Mouse (Mus musculus) kidney, embryonic 15.5 days (tissue): ENCODE results near the gene D630039A03Rik. TPM values are rescaled to one million over a fixed set of nuclear protein-coding genes. Genes with fewer than 3 reads are reported as not detected.
A peak's percentile ranks its signal among the peaks of the same experiment; 100 is the strongest.

Experiments used
- ATAC-seq: fragments of 200-750 bp; cut with Nextera tagmentation; replicated peaks from 2 replicates; pipeline ENCODE4 v1.8.0; 2017; ENCODE audit warnings: moderate TSS enrichment; ENCODE audit not compliant: low FRiP score
- H3K27ac ChIP-seq: fragments of 300-500 bp; sonication (generic); 2 replicates; pipeline ENCODE4 v1.5.1; 2015; ENCODE audit warnings: mild to moderate bottlenecking, inconsistent platforms
- H3K27me3 ChIP-seq: fragments of 300-500 bp; sonication (generic); 2 replicates; pipeline ENCODE4 v1.6.1; 2015; ENCODE audit warnings: inconsistent platforms
- H3K36me3 ChIP-seq: fragments of 300-500 bp; sonication (generic); 2 replicates; pipeline ENCODE4 v1.6.1; 2015; ENCODE audit warnings: inconsistent platforms
- H3K4me1 ChIP-seq: fragments of 300-500 bp; sonication (generic); 2 replicates; pipeline ENCODE4 v1.6.1; 2015; ENCODE audit warnings: inconsistent platforms
- H3K4me2 ChIP-seq: fragments of 300-500 bp; sonication (generic); 2 replicates; pipeline ENCODE4 v1.6.1; 2015; ENCODE audit warnings: moderate library complexity, mild to moderate bottlenecking, inconsistent platforms
- H3K4me3 ChIP-seq: fragments of 300-500 bp; sonication (generic); replicated peaks from 2 replicates; pipeline ENCODE4 v1.5.1; 2015; ENCODE audit warnings: mild to moderate bottlenecking, inconsistent platforms
- H3K9ac ChIP-seq: fragments of 300-500 bp; sonication (generic); 2 replicates; pipeline ENCODE4 v1.6.1; 2015; ENCODE audit warnings: mild to moderate bottlenecking, inconsistent platforms
- H3K9me3 ChIP-seq: fragments of 300-500 bp; sonication (generic); replicated peaks from 2 replicates; pipeline ENCODE4 v1.6.1; 2016; ENCODE audit warnings: inconsistent platforms
- WGBS: fragments of 180-500 bp; shearing (Covaris S2); methylation state at CpG from one replicate; pipeline ENCODE4 v1.1.7; 2015; ENCODE audit warnings: mixed read lengths; 5-methylcytosine and 5-hydroxymethylcytosine counted together
- polyA plus RNA-seq: library from polyadenylated mRNA; unstranded; fragments of >200 nt; fragmentation: Nextera tagmentation; extraction: Ambion mirVana; gene quantifications from 2 replicates; pipeline ENCODE4 v1.2.1, GENCODE M21; 2015

The D630039A03Rik gene
- polyA plus RNA-seq, 1 experiment from 2014 or later: 1.2 TPM

GRCm38 (mm10) chr4:57952891-57953290 is 36.8 kb upstream of the D630039A03Rik start:
- 75% methylated on average over 1 of the region's 1 CpGs for WGBS
- Histone ChIP-seq H3K9me3 (no peaks in the 10 kb centered on the region), H3K9ac (no peak overlapping the region), H3K4me3 (no peak overlapping the region), H3K4me1 (peaks cover 39% of the 10 kb centered on the region), H3K27me3 (peaks cover 3% of the 10 kb centered on the region; the same call in 1 of the 2 replicates), H3K36me3 (peaks cover 51% of the 10 kb centered on the region), H3K27ac (0 out of 2 replicates have a peak overlapping the region, but pooled peaks have one; percentile 11), H3K4me2 (no peak overlapping the region)
- ATAC-seq: no peak

DNA sequence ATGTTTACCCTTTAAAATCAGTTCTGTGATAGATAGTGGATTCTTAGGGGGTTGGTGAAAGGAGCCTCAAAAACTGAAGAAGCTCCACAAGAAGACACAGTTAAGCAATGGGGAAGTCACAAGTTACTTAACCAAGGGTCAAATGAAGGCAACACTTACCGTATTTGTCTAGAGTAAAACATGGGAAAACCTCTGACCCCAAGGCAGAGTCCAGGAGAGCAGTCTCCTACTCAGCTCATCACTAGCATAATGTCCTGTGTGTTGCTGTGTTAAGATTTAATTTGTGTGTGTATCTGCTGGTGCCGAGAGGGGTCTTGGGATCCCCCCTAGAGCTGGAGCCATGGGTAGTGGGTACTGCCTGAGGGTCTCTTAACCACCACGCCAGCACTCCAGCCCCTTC is 36.3 kb upstream of the D630039A03Rik start:
- Histone ChIP-seq H3K9me3 (no peaks in the 10 kb centered on the region), H3K9ac (no peak overlapping the region), H3K36me3 (peaks cover 56% of the 10 kb centered on the region), H3K27ac (0 out of 2 replicates have a peak overlapping the region, but pooled peaks have one; percentile 11), H3K4me1 (peaks cover 39% of the 10 kb centered on the region), H3K4me2 (no peak overlapping the region), H3K27me3 (peaks cover under 1% of the 10 kb centered on the region; the same call in 1 of the 2 replicates), H3K4me3 (no peak overlapping the region)
- no peak for ATAC-seq
- 82% methylated on average over 3 of the region's 3 CpGs for WGBS

DNA sequence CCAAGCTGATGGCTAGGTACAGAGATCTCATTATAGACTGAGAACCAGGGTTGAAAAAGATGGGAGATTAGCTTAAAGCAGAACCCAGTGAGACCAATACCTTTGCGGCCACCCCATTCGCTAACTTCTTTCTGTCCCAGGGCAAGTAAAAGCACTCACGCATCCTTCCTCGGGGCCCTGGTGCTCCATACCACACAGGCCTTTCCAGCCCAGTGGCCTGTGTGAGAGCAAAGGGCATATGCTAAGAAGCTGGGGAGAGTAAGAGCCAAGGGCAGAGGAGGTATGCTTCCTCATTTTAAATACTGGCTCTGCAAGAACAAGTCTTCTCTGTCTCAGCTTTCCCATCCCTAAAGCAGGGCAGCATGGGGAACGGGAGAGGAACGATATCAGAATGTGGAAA is 33.8 kb upstream of the D630039A03Rik start:
- H3K4me1 ChIP-seq: peaks cover 32% of the 10 kb centered on the region
- no peak overlapping the region for H3K9ac ChIP-seq
- H3K4me3 ChIP-seq: no peak overlapping the region
- peaks cover 80% of the 10 kb centered on the region for H3K36me3 ChIP-seq
- no peak overlapping the region; the same call in 1 of the 2 replicates for H3K27ac ChIP-seq
- no peaks in the 10 kb centered on the region for H3K27me3 ChIP-seq
- no peaks in the 10 kb centered on the region for H3K9me3 ChIP-seq
- no peak for ATAC-seq
- no peak overlapping the region for H3K4me2 ChIP-seq
- WGBS: 88% methylated on average over 6 of the region's 6 CpGs

- 90% methylated on average over 4 of the region's 4 CpGs for WGBS
- H3K36me3 ChIP-seq: peaks cover 98% of the 10 kb centered on the region
- no peak overlapping the region for H3K4me3 ChIP-seq
- H3K9ac ChIP-seq: no peak overlapping the region
- no peaks in the 10 kb centered on the region for H3K27me3 ChIP-seq
- H3K27ac ChIP-seq: 0 out of 2 replicates have a peak overlapping the region, but pooled peaks have one; percentile 32
- H3K4me2 ChIP-seq: no peak overlapping the region
- no peak for ATAC-seq
- H3K9me3 ChIP-seq: no peaks in the 10 kb centered on the region
- peaks cover 15% of the 10 kb centered on the region for H3K4me1 ChIP-seq
These were observed 31.4 kb upstream of the D630039A03Rik start for GRCm38 (mm10) chr4:57947476-57947875.

DNA sequence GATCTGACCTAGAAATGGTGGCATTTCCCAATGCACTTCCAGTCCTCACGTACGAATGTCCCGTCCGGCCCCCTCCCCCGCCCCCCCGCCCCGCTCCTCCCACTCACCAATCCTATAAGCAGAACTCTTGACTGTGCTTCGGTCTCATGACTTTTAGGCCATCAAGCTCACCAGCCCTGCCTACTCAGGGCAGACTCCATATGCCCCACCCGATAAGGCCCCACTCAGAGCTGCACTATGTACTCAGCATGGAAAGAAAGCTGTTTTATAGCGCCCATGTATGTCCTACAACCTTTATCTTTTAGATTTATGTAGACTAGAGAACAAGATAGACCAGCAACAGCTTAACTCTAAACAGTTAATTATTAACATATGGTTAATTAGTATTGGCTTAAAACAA is 30.9 kb upstream of the D630039A03Rik start:
- Histone ChIP-seq H3K27me3 (no peaks in the 10 kb centered on the region), H3K4me2 (no peak overlapping the region), H3K27ac (0 out of 2 replicates have a peak overlapping the region, but pooled peaks have one; percentile 22), H3K9ac (no peak overlapping the region), H3K36me3 (peaks cover 97% of the 10 kb centered on the region), H3K9me3 (no peaks in the 10 kb centered on the region), H3K4me1 (peaks cover 15% of the 10 kb centered on the region), H3K4me3 (no peak overlapping the region)
- ATAC-seq: peak; percentile 47; the same call in 1 of the 2 replicates
- 58% methylated on average over 10 of the region's 10 CpGs for WGBS

DNA sequence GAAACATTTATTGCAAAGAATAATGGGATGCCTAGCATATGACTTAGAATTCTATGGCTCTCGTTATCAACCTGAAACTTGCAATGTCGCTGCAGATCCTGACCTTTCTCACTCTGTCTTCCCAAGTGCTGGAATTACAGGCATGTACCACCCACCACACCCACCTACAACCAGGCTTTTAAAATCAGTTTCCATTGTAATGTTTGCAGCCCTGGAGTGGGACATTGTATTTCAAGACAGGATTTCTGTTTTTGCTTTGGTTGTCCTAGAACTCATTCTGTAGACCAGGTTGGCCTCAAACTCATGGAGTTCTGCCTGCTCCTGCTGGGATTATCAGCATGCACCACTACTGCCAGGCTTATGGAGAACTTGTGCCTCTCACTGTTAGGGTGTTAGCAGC is 26.8 kb upstream of the D630039A03Rik start:
- ATAC-seq: no peak
- Histone ChIP-seq H3K27ac (no peak overlapping the region), H3K27me3 (no peaks in the 10 kb centered on the region), H3K36me3 (peaks cover 55% of the 10 kb centered on the region), H3K9me3 (no peaks in the 10 kb centered on the region), H3K9ac (no peak overlapping the region), H3K4me2 (no peak overlapping the region), H3K4me1 (peaks cover 12% of the 10 kb centered on the region), H3K4me3 (no peak overlapping the region)
- 91% methylated on average over 2 of the region's 2 CpGs for WGBS

DNA sequence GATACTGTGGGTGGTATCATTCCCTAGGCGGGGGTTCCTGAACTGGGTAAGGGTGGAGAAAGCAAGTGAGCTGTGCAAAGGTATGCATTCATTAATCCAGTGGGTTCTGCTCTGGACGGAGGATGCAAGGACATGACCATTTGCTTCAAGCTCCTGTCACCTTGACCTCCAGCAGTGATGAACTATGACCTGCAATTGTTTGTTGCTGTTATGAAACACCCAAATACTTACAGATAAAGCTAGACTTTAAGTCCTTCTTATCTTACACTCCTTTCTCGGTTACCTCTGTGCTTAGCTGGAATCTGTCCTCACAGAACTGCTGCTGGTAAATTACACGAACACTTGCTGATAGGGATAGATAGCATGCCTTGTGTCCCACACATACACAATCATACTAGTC is 24.5 kb upstream of the D630039A03Rik start:
- WGBS: 92% methylated on average over 4 of the region's 4 CpGs
- H3K4me3 ChIP-seq: no peak overlapping the region
- no peaks in the 10 kb centered on the region for H3K4me1 ChIP-seq
- H3K9ac ChIP-seq: no peak overlapping the region
- H3K27ac ChIP-seq: no peak overlapping the region
- no peaks in the 10 kb centered on the region for H3K9me3 ChIP-seq
- no peak overlapping the region for H3K4me2 ChIP-seq
- ATAC-seq: no peak
- peaks cover 34% of the 10 kb centered on the region for H3K36me3 ChIP-seq
- no peaks in the 10 kb centered on the region for H3K27me3 ChIP-seq

DNA sequence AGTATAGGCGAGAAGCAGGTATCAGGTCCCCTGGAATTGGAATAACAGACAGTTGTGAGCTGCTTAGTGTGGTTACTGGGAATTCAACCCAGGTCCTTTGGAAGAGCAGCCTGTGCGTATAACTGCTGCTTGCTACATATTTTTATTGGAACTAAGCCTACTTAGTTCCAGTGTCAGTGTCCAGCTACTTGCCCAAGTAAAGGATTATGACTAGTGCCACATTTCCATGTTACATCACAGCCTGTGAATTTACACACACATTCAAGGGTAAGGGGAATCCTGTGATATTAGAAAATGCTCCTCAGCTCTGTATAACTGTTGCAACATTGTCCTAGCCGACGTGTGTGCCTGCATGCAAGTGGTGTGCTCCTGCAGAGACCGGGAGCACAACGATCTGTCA is 21.2 kb upstream of the D630039A03Rik start:
- H3K27me3 ChIP-seq: no peaks in the 10 kb centered on the region
- H3K9ac ChIP-seq: no peak overlapping the region
- H3K4me1 ChIP-seq: no peaks in the 10 kb centered on the region
- H3K4me2 ChIP-seq: no peak overlapping the region
- H3K4me3 ChIP-seq: no peak overlapping the region
- H3K36me3 ChIP-seq: peaks cover 2% of the 10 kb centered on the region; the same call in 1 of the 2 replicates
- ATAC-seq: no peak
- WGBS: 79% methylated on average over 6 of the region's 6 CpGs
- no peak overlapping the region for H3K27ac ChIP-seq
- 0 out of 2 replicates have a peak, but pooled peaks cover 6% of the 10 kb centered on the region for H3K9me3 ChIP-seq

- no peak overlapping the region for H3K27ac ChIP-seq
- ATAC-seq: no peak
- H3K4me1 ChIP-seq: no peaks in the 10 kb centered on the region
- H3K4me2 ChIP-seq: no peak overlapping the region
- H3K9ac ChIP-seq: no peak overlapping the region
- H3K36me3 ChIP-seq: no peaks in the 10 kb centered on the region
- no peak overlapping the region for H3K4me3 ChIP-seq
- H3K9me3 ChIP-seq: 0 out of 2 replicates have a peak, but pooled peaks cover 6% of the 10 kb centered on the region
- H3K27me3 ChIP-seq: no peaks in the 10 kb centered on the region
- 79% methylated on average over 5 of the region's 5 CpGs for WGBS
These were observed 18.1 kb upstream of the D630039A03Rik start for GRCm38 (mm10) chr4:57934181-57934580.

GRCm38 (mm10) chr4:57930559-57931170 is 14.6 kb upstream of the D630039A03Rik start:
- Histone ChIP-seq H3K9ac (no peak overlapping the region), H3K27ac (no peak overlapping the region), H3K9me3 (0 out of 2 replicates have a peak, but pooled peaks cover 6% of the 10 kb centered on the region), H3K4me1 (no peaks in the 10 kb centered on the region), H3K4me2 (no peak overlapping the region), H3K36me3 (no peaks in the 10 kb centered on the region), H3K27me3 (no peaks in the 10 kb centered on the region), H3K4me3 (no peak overlapping the region)
- WGBS: 74% methylated on average over 5 of the region's 5 CpGs
- no peak for ATAC-seq

- no peaks in the 10 kb centered on the region for H3K4me1 ChIP-seq
- 26% methylated on average over 3 of the region's 3 CpGs for whole genome bisulfite sequencing
- ATAC-seq: 0 out of 2 replicates have a peak, but pooled peaks have one; percentile 18
These were observed 11.5 kb upstream of the D630039A03Rik start for GRCm38 (mm10) chr4:57927464-57928205.

GRCm38 (mm10) chr4:57924556-57925071 is 8.5 kb upstream of the D630039A03Rik start:
- H3K9me3 ChIP-seq: no peaks in the 10 kb centered on the region
- no peaks in the 10 kb centered on the region for H3K36me3 ChIP-seq
- no peak overlapping the region for H3K4me3 ChIP-seq
- no peaks in the 10 kb centered on the region for H3K27me3 ChIP-seq
- WGBS: 79% methylated on average over 6 of the region's 6 CpGs
- H3K9ac ChIP-seq: no peak overlapping the region
- no peak overlapping the region for H3K27ac ChIP-seq
- no peak overlapping the region for H3K4me2 ChIP-seq
- H3K4me1 ChIP-seq: peaks cover 10% of the 10 kb centered on the region
- no peak for ATAC-seq

More at GRCm38 (mm10) chr4:57927464-57928205, 11.5 kb upstream of the D630039A03Rik start:
- Histone ChIP-seq H3K9me3 (0 out of 2 replicates have a peak, but pooled peaks cover under 1% of the 10 kb centered on the region), H3K36me3 (no peaks in the 10 kb centered on the region), H3K27me3 (no peaks in the 10 kb centered on the region), H3K9ac (no peak overlapping the region), H3K27ac (no peak overlapping the region), H3K4me3 (no peak overlapping the region), H3K4me2 (no peak overlapping the region)
